Mouse (Mus musculus): ENCODE results near the gene Olfr446. TPM values are rescaled to one million over a fixed set of nuclear protein-coding genes. Genes with fewer than 3 reads are reported as not detected.

Olfr446 gene
- not detected for total RNA-seq (2021)
- long read RNA-seq, experiment 1: 0 reads
- long read RNA-seq, experiment 2: 0 reads

- no peak for DNase-seq (ENCODE audit: low spot score in 2 of 2)
These were observed at the start of gene Olfr446 for GRCm38 (mm10) chr6:42921077-42921476. TSS of gene Olfr446 (plus strand) at chr6:42921377.

- DNase-seq (ENCODE audit: low spot score in 2 of 2): no peak
These were observed 44.9 kb upstream of the Olfr446 start for GRCm38 (mm10) chr6:42876323-42876722.

- DNase-seq (ENCODE audit: low spot score in 2 of 2): no peak
These were observed 31.0 kb upstream of the Olfr446 start, which contains the start of gene Olfr448 for GRCm38 (mm10) chr6:42890141-42890540. TSS of gene Olfr448 (plus strand) at chr6:42890441.

GRCm38 (mm10) chr6:42900345-42900744 is 20.8 kb upstream of the Olfr446 start:
- no peak for DNase-seq (ENCODE audit: low spot score in 2 of 2)

GRCm38 (mm10) chr6:42908578-42908977 is 12.6 kb upstream of the Olfr446 start, which contains the start of gene Olfr447:
TSS of gene Olfr447 (plus strand) at chr6:42908878.
- DNase-seq (ENCODE audit: low spot score in 2 of 2): no peak

GRCm38 (mm10) chr6:42948767-42949166 is 27.6 kb downstream of the Olfr446 start, which contains the start of gene Olfr444:
TSS of gene Olfr444 (plus strand) at chr6:42949067.
- no peak for DNase-seq (ENCODE audit: low spot score in 2 of 2)

- DNase-seq (ENCODE audit: low spot score in 2 of 2): no peak
These were observed 59.2 kb downstream of the Olfr446 start for GRCm38 (mm10) chr6:42980377-42980776.

Other genes with a start within 250 kb of the Olfr446 start
- 100 to 1,000 TPM; 234 TPM for gene Tcaf1, start 211.3 kb upstream of the Olfr446 start, total RNA-seq (2021)
- not detected for gene Olfr453, start 182.0 kb upstream of the Olfr446 start, total RNA-seq (2021)
- gene Olfr38, start 165.0 kb upstream of the Olfr446 start, total RNA-seq (2021): not detected
- not detected for gene Olfr452, start 136.3 kb upstream of the Olfr446 start, total RNA-seq (2021)
- gene Olfr450, start 109.4 kb upstream of the Olfr446 start, total RNA-seq (2021): not detected
- not detected for gene Olfr449, start 87.0 kb upstream of the Olfr446 start, total RNA-seq (2021)
- gene Olfr448, start 30.9 kb upstream of the Olfr446 start, total RNA-seq (2021): not detected
- gene Olfr447, start 12.5 kb upstream of the Olfr446 start, total RNA-seq (2021): not detected
- gene Olfr444, start 27.7 kb downstream of the Olfr446 start, total RNA-seq (2021): not detected
- gene Olfr441, start 185.0 kb downstream of the Olfr446 start, total RNA-seq (2021): not detected
- gene Olfr237-ps1, start 225.2 kb downstream of the Olfr446 start, total RNA-seq (2021): not detected
- not detected for gene Olfr437, start 241.9 kb downstream of the Olfr446 start, total RNA-seq (2021)

Data from left cerebral cortex, adult 18-20 months (tissue).